8 mouse cellular contexts compared by ENCODE assay signal in the genomic region with DNA sequence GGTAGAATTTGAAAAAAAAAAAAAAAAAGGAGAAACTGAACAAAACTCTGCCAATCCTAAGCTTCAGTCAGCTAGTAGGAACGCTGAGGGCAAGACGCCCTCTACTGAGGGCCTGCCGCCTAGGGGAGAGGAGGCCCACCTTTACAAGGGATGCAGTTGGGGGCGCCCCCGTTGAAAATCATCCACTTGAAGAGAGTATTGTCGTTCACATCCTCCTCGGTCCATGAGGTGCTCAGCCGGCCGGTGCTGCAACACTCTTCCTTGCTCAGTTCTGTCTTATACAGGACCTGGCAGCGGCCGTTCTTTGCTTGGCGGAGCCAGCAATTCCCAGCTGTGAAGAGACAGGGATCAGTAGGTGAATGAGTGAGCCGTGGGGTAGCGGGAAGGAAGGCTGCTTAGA. TPM values are rescaled to one million over a fixed set of nuclear protein-coding genes. Genes with fewer than 3 reads are reported as not detected.
DNase-seq lines count a peak whose midpoint lies in the region; ATAC-seq lines count a peak whose summit lies in the region.

No protein-coding gene starts in this region.

- peak overlapping the region; percentile 96 for H3K4me2 ChIP-seq in forebrain, embryonic 16.5 days (ENCODE audit: low read length)
- H3K4me2 ChIP-seq in hindbrain, embryonic 14.5 days (replicated peaks): peak overlapping the region; percentile 97
- H3K4me2 ChIP-seq in liver, embryonic 11.5 days: peak overlapping the region; percentile 75
- peak overlapping the region; percentile 96 for H3K4me2 ChIP-seq in neural tube, embryonic 13.5 days

- H3K27ac ChIP-seq in forebrain, embryonic 16.5 days (ENCODE audit: low read length): no peak overlapping the region
- H3K27ac ChIP-seq in hindbrain, embryonic 14.5 days: no peak overlapping the region
- H3K27ac ChIP-seq in liver, embryonic 11.5 days (ENCODE audit: low read depth, low read length): no peak overlapping the region
- H3K27ac ChIP-seq in neural tube, embryonic 13.5 days (replicated peaks): no peak overlapping the region

- no peaks in the 10 kb centered on the region for H3K9me3 ChIP-seq in forebrain, embryonic 16.5 days (ENCODE audit: control insufficient read depth, low read length)
- H3K9me3 ChIP-seq in hindbrain, embryonic 14.5 days (ENCODE audit: control insufficient read depth, low read length): no peaks in the 10 kb centered on the region
- no peaks in the 10 kb centered on the region for H3K9me3 ChIP-seq in liver, embryonic 11.5 days (ENCODE audit: control insufficient read depth, low read length)
- no peaks in the 10 kb centered on the region for H3K9me3 ChIP-seq in neural tube, embryonic 13.5 days

- peaks cover 39% of the 10 kb centered on the region for H3K4me1 ChIP-seq in forebrain, embryonic 16.5 days (replicated peaks; ENCODE audit: control insufficient read depth, insufficient read depth, low read length)
- peaks cover 24% of the 10 kb centered on the region for H3K4me1 ChIP-seq in hindbrain, embryonic 14.5 days (replicated peaks; ENCODE audit: control insufficient read depth, insufficient read depth, low read length)
- no peaks in the 10 kb centered on the region for H3K4me1 ChIP-seq in liver, embryonic 11.5 days (replicated peaks; ENCODE audit: control insufficient read depth, insufficient read depth, low read length)
- peaks cover 45% of the 10 kb centered on the region for H3K4me1 ChIP-seq in neural tube, embryonic 13.5 days (replicated peaks)

- peaks cover 20% of the 10 kb centered on the region for H3K27me3 ChIP-seq in forebrain, embryonic 16.5 days (replicated peaks; ENCODE audit: control insufficient read depth, insufficient read depth, low read length)
- H3K27me3 ChIP-seq in hindbrain, embryonic 14.5 days (ENCODE audit: control insufficient read depth, insufficient read depth, low read length): peaks cover 39% of the 10 kb centered on the region
- H3K27me3 ChIP-seq in liver, embryonic 11.5 days (replicated peaks; ENCODE audit: control insufficient read depth, insufficient read depth, low read length): peaks cover 64% of the 10 kb centered on the region
- H3K27me3 ChIP-seq in neural tube, embryonic 13.5 days: peaks cover 54% of the 10 kb centered on the region

- no peak for ATAC-seq in forebrain, embryonic 16.5 days
- peak; percentile 6; the same call in 1 of the 2 replicates for ATAC-seq in hindbrain, embryonic 14.5 days (ENCODE audit: low FRiP score)
- ATAC-seq in liver, embryonic 11.5 days (replicated peaks; ENCODE audit: low FRiP score): no peak
- ATAC-seq in neural tube, embryonic 13.5 days (ENCODE audit: low read depth): no peak

- H3K9ac ChIP-seq in forebrain, embryonic 16.5 days (replicated peaks; ENCODE audit: low read depth, low read length): peak overlapping the region; percentile 48
- peak overlapping the region; percentile 51 for H3K9ac ChIP-seq in hindbrain, embryonic 14.5 days
- H3K9ac ChIP-seq in liver, embryonic 11.5 days (ENCODE audit: low read depth, low read length): no peak overlapping the region
- H3K9ac ChIP-seq in neural tube, embryonic 13.5 days: peak overlapping the region; percentile 61

- WGBS in forebrain, embryonic 16.5 days: under 1% methylated on average over 14 of the region's 14 CpGs
- WGBS in hindbrain, embryonic 14.5 days: under 1% methylated on average over 14 of the region's 14 CpGs
- WGBS in liver, embryonic 11.5 days: 6% methylated on average over 14 of the region's 14 CpGs
- WGBS in neural tube, embryonic 13.5 days: under 1% methylated on average over 14 of the region's 14 CpGs

- H3K4me3 ChIP-seq in forebrain, embryonic 16.5 days (replicated peaks; ENCODE audit: low read length): peak overlapping the region; percentile 32
- H3K4me3 ChIP-seq in hindbrain, embryonic 14.5 days (replicated peaks; ENCODE audit: low read length): peak overlapping the region; percentile 61
- H3K4me3 ChIP-seq in liver, embryonic 11.5 days (ENCODE audit: low read depth, low read length): peak overlapping the region; percentile 57
- peak overlapping the region; percentile 57 for H3K4me3 ChIP-seq in neural tube, embryonic 13.5 days

- H3K36me3 ChIP-seq in forebrain, embryonic 16.5 days (ENCODE audit: control insufficient read depth, insufficient read depth): no peaks in the 10 kb centered on the region
- no peaks in the 10 kb centered on the region for H3K36me3 ChIP-seq in hindbrain, embryonic 14.5 days (replicated peaks; ENCODE audit: control insufficient read depth, insufficient read depth)
- H3K36me3 ChIP-seq in liver, embryonic 11.5 days (ENCODE audit: control insufficient read depth, insufficient read depth, low read length): no peaks in the 10 kb centered on the region
- no peaks in the 10 kb centered on the region for H3K36me3 ChIP-seq in neural tube, embryonic 13.5 days

- DNase-seq in cerebellum, postnatal 25 days: peak; percentile 31 to 39
- DNase-seq in cerebellum, adult 9-11 months: no peak
- DNase-seq in adrenal gland, adult 8-10 months: peak; percentile 19
- peak; percentile 42 for DNase-seq in hindbrain, embryonic 14.5 days (ENCODE audit: low spot score)
- DNase-seq in liver, embryonic 11.5 days (ENCODE audit: low spot score): peak; percentile 46
- no peak for DNase-seq in spleen, adult 18-20 months

RNA-seq across cellular contexts. Expression of a gene that starts 2.5 kb away (rescaled TPM):
- 1 to 10 TPM; 2.3 to 5.9 (median 5.3) TPM for total RNA-seq in adrenal gland, adult 8-10 months (2022)
- polyA plus RNA-seq in forebrain, embryonic 16.5 days (2015; fragmentation: Nextera tagmentation; extraction: Ambion mirVana): 10.4 and 11.2 TPM in 2 replicates
- 4.6 and 5.6 TPM in 2 replicates for polyA plus RNA-seq in hindbrain, embryonic 14.5 days (2014; fragmentation: Nextera tagmentation; extraction: Ambion mirVana)
- polyA plus RNA-seq in liver, embryonic 11.5 days (2014; fragmentation: Nextera tagmentation; extraction: Ambion mirVana): 16.5 and 19.5 TPM in 2 replicates
- polyA plus RNA-seq in neural tube, embryonic 13.5 days (2015; fragmentation: Nextera tagmentation; extraction: Ambion mirVana): 9.6 and 12.1 TPM in 2 replicates

Comparison
In these comparisons a context has a peak if more than half of its experiments do, and no peak if none do; other contexts are left out.
1. DNase-seq: peak in cerebellum, postnatal 25 days (2 of 2), adrenal gland, adult 8-10 months (single experiment), hindbrain, embryonic 14.5 days (single experiment) and liver, embryonic 11.5 days (single experiment); none in cerebellum, adult 9-11 months (single experiment) and spleen, adult 18-20 months (0 of 2).
2. Peak in every context shown above with its lines, with median percentiles within 50 percentile points of each other: H3K4me2 ChIP-seq and H3K4me3 ChIP-seq.